Mouse (Mus musculus) thymus, adult 18-20 months (tissue): ENCODE results near the gene Sfta2.

Experiments used
- DNase-seq, 2 experiments: peaks; one replicate each; pipeline ENCODE4 v3.0.0; 2022; ENCODE audit warnings: mixed read lengths in 2 of 2

Gene Sfta2

GRCm38 (mm10) chr17:35601249-35601648 is at the start of gene Sfta2:
Sfta2 (plus strand) TSS chr17:35601549.
- no peak for DNase-seq

DNA sequence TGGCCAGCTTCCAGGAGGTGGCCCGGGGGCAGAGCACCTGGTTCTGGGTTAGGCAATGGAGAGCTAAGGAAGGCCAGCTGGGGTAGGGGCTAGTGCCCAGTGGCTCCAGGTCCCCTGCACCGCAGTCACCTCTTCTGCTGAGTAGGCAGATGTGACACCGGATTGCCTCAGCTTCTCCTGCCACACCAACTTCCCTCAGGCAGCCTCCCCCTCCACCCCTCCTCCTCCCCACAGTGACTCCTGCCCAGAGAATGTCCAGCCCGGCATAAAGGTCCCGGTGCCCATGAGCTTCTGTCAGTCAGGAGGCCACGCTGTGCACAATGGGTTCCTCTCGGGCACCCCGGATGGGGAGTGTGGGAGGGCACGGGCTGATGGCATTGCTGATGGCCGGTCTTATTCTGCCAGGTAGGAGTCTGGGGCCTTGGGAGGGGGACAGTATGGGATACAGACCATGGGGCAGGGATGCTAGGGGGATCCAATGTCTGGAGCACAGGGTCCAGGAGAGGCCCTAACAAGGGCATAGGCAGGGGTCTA is 49.4 kb upstream of the Sfta2 start, which contains the start of gene Cdsn:
Gene Cdsn, plus strand, starts transcription at position 248 of the 534 bp plus-strand sequence.
- DNase-seq: no peak

DNA sequence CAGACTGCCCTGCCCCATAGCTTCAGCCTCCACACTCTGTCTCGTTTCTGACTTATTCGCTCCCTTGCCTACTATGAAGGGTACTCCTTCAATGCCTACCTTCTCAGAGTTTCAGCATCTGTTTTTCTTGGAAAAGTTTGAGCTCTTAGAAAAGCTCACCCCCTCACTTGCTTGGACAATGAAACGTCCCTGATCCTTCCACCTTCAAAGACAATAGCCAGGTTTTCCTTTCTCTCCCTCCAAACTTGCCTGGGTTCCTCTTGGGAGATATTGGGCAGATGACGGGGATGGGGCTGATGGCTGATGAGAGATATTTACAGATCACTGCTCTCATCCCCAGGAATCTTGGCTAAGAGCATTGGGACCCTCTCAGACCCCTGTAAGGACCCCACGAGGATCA is 47.0 kb upstream of the Sfta2 start:
- no peak for DNase-seq

- no peak for DNase-seq
Measured at GRCm38 (mm10) chr17:35554761-35555397, 46.5 kb upstream of the Sfta2 start.

- DNase-seq: no peak
Measured at GRCm38 (mm10) chr17:35556186-35556765, 45.1 kb upstream of the Sfta2 start.

DNA sequence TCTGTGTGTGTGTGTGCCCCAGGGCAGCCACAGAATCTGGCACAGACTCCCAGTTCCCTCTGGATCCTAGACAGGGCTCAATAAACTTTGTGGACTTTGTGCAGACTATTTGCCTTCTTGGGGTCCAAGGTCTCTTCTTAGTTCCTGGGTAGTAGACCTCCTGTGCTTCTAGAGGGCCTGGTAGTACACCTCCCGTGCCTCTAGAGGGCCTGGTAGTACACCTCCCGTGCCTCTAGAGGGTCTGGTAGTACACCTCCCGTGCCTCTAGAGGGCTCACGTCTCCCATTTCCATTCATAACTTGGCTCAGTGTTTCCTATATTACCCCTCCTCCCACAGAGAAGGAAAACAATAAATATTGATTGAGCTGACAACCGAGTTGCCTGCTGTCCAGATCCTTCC is 44.5 kb upstream of the Sfta2 start:
- no peak for DNase-seq

- no peak for DNase-seq
Measured at GRCm38 (mm10) chr17:35557351-35557750, 44.0 kb upstream of the Sfta2 start.

- no peak for DNase-seq
Measured at GRCm38 (mm10) chr17:35558216-35558615, 43.1 kb upstream of the Sfta2 start.

- DNase-seq: no peak
Measured at GRCm38 (mm10) chr17:35567150-35567549, 34.2 kb upstream of the Sfta2 start, which contains the start of gene 2300002M23Rik. 2300002M23Rik (plus strand) TSS chr17:35567450.

- no peak for DNase-seq
Measured at GRCm38 (mm10) chr17:35567767-35568166, 33.6 kb upstream of the Sfta2 start.

GRCm38 (mm10) chr17:35569091-35569944 is 32.0 kb upstream of the Sfta2 start:
- DNase-seq: no peak

GRCm38 (mm10) chr17:35570836-35571235 is 30.5 kb upstream of the Sfta2 start:
- no peak for DNase-seq

- DNase-seq: no peak
Measured at GRCm38 (mm10) chr17:35571477-35571876, 29.9 kb upstream of the Sfta2 start.

DNA sequence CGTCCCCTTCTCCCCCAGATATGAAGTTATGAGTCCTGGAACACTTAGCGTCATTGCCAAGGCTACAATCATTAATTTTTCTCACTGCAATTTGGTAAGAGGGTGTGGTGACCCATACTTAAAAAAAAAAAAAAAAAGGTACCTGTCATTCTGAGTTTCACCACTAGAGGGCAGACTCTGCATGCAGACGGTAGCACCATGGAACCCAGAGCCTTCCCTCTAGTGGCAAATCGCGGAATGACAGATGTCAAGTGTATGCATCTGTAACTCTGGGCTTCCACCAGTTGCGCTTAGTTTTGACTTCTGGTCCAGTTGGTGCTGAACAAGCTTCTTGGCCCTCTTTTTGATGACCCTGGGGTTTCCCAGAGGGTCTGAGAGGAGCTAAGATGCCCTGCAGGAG is 23.1 kb upstream of the Sfta2 start:
- peak in 1 of 2 experiments; percentile 35 for DNase-seq

DNA sequence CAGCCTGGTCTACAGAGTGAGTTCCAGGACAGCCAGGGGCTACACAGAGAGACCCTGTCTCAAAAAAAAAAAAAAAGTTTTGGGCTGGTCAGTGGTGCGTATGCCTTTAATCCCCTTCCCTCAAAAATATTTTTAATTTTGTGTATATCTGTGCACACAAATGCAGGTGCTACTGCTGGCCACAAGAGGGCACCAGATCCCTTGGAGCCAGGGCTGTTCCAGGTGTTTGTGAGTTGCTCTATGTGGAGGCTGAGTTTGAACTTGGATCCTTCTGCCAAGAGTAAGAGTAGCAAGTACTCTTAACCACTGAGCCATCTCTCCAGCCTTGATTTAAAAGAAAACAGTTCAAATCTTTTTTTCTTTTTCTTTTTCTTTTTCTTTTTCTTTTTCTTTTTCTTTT is 18.4 kb upstream of the Sfta2 start:
- no peak for DNase-seq

DNA sequence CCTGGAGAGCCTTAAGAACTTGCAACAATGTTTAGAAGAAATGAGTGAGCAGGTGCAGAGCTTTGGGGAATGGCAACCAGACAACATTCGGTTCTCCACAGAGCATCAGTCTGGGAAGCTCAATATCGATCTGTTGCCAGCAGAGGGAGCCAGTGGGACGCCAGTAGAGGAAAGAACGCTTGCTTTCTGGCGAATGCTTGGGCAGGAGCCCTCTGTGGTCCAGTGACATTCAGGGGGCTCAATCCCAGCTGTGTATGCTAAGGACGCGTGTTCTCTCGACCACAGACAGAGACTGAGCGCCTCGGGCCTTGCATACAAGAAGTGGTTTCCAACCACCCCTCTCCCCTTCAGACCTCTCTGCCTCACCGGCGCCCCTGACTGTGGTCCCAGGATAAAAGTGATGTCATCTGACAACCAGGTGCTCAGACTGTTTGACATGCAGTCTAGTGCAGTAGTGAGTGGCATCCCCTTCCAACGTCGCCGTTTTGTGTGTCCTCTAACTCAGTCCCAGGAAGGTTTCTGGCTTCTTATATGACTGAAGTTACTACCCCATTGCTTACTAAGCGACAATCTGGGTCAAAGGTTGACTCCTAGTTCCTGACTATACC is 16.9 kb upstream of the Sfta2 start:
- peak; percentile 37 to 46 for DNase-seq

- no peak for DNase-seq
Measured at GRCm38 (mm10) chr17:35587291-35587690, 14.1 kb upstream of the Sfta2 start.

GRCm38 (mm10) chr17:35588387-35588786 is 13.0 kb upstream of the Sfta2 start:
- DNase-seq: no peak

GRCm38 (mm10) chr17:35590410-35591218 is 10.7 kb upstream of the Sfta2 start:
- DNase-seq: no peak

GRCm38 (mm10) chr17:35591219-35591578 is 10.2 kb upstream of the Sfta2 start:
- DNase-seq: no peak

- DNase-seq: no peak
Measured at GRCm38 (mm10) chr17:35591731-35592130, 9.6 kb upstream of the Sfta2 start.

DNA sequence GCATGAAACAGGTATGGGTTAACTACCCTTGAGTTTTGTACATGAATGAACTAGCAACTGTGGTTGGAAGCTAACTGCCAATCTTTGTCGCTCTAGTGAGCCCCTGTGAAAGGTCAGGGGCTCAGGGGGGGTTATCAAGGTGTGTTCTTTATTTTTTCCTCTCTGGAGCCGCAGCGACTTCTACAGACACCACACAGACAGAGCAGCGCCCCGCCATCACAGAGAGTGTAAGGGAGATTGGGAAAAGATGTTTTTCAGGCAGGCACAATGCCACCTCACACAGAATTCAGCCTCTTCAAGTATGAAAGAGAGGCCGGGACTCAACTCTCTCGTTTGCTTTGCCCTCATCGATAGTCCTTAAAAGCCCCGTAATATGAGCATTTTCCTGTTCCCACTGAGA is 9.2 kb upstream of the Sfta2 start:
- DNase-seq: no peak
